Comparison of ENCODE assay signal across 24 mouse cellular contexts in genomic region chr4:149964285-149964684, GRCm38 (mm10). TPM values are rescaled to one million over a fixed set of nuclear protein-coding genes. Genes with fewer than 3 reads are reported as not detected.
DNase-seq lines count a peak whose midpoint lies in the region; ATAC-seq and TF ChIP-seq lines count a peak whose summit lies in the region.
"Had no signal": no experiment of that assay in that cellular context is flagged by ENCODE, and none has a peak within 500 bp of the region (broad histone marks: within the 10 kb centered on the region; RNA-seq: fewer than 3 reads in every experiment).

No protein-coding gene starts in this region.

- ATAC-seq in embryonic facial prominence, embryonic 13.5 days (ENCODE audit: insufficient number of reproducible peaks, insufficient read depth, low FRiP score, low TSS enrichment, low read depth): no peak
- no peak for ATAC-seq in limb, embryonic 14.5 days (ENCODE audit: low FRiP score, low read depth)
- ATAC-seq in forebrain, embryonic 14.5 days: no peak
- ATAC-seq: CD4-positive, CD25-positive, alpha-beta regulatory T cell, adult 4 months; forebrain, embryonic 15.5 days; hindbrain, postnatal 0 days had no signal

- H3K4me2 ChIP-seq in embryonic facial prominence, embryonic 13.5 days: no peak overlapping the region
- H3K4me2 ChIP-seq in limb, embryonic 14.5 days (replicated peaks; ENCODE audit: low read depth, low read length, severe bottlenecking): no peak overlapping the region
- no peak overlapping the region for H3K4me2 ChIP-seq in forebrain, embryonic 14.5 days (ENCODE audit: low read length)
- H3K4me2 ChIP-seq: embryonic facial prominence, embryonic 15.5 days; forebrain, embryonic 15.5 days; heart, embryonic 11.5 days; heart, embryonic 15.5 days had no signal

- no peak overlapping the region for H3K4me3 ChIP-seq in embryonic facial prominence, embryonic 13.5 days
- no peak overlapping the region for H3K4me3 ChIP-seq in limb, embryonic 14.5 days (replicated peaks; ENCODE audit: low read length)
- no peak overlapping the region for H3K4me3 ChIP-seq in forebrain, embryonic 14.5 days (ENCODE audit: low read depth, low read length)
- H3K4me3 ChIP-seq: embryonic facial prominence, embryonic 15.5 days; erythroblast, embryonic 14.5 days; forebrain, embryonic 10.5 days; forebrain, embryonic 15.5 days; heart, embryonic 15.5 days had no signal

- H3K9ac ChIP-seq in embryonic facial prominence, embryonic 13.5 days: no peak overlapping the region
- H3K9ac ChIP-seq in limb, embryonic 14.5 days (ENCODE audit: low read depth, low read length, severe bottlenecking): no peak overlapping the region
- no peak overlapping the region for H3K9ac ChIP-seq in forebrain, embryonic 14.5 days (ENCODE audit: low read length)
- H3K9ac ChIP-seq: embryonic facial prominence, embryonic 15.5 days; forebrain, embryonic 15.5 days; heart, embryonic 15.5 days had no signal

- no peaks in the 10 kb centered on the region for H3K27me3 ChIP-seq in embryonic facial prominence, embryonic 13.5 days
- no peaks in the 10 kb centered on the region for H3K27me3 ChIP-seq in limb, embryonic 14.5 days (ENCODE audit: control insufficient read depth, insufficient read depth, low read length)
- no peaks in the 10 kb centered on the region for H3K27me3 ChIP-seq in forebrain, embryonic 14.5 days (replicated peaks; ENCODE audit: control insufficient read depth, insufficient read depth, low read length)
- H3K27me3 ChIP-seq: embryonic facial prominence, embryonic 15.5 days; forebrain, embryonic 15.5 days; heart, embryonic 15.5 days had no signal

- peak; percentile 50 for DNase-seq in left cerebral cortex, postnatal 4 days
- DNase-seq in left cerebral cortex, adult 11 months (ENCODE audit: low spot score): no peak
- DNase-seq in limb, embryonic 14.5 days (ENCODE audit: low spot score): no peak
- DNase-seq in forebrain, embryonic 14.5 days (ENCODE audit: low spot score): no peak
- DNase-seq in lung, postnatal 25 days (ENCODE audit: low spot score): no peak
- DNase-seq: adrenal gland, postnatal 10 days; cerebellum, adult 11 months; cerebellum, adult 8-10 months; cerebellum, postnatal 14 days; embryo, embryonic 11 days; gastrocnemius, postnatal 36 days; heart, adult 18-20 months; heart, postnatal 14 days had no signal

- no peak for TF ChIP-seq POLR2A in limb, embryonic 14.5 days (IDR thresholded peaks at IDR 0.05; ENCODE audit: borderline replicate concordance, extremely low read depth, insufficient read depth, insufficient read length)

- H3K36me3 ChIP-seq in embryonic facial prominence, embryonic 13.5 days: no peaks in the 10 kb centered on the region
- no peaks in the 10 kb centered on the region for H3K36me3 ChIP-seq in limb, embryonic 14.5 days (ENCODE audit: control insufficient read depth, insufficient read depth, low read length)
- no peaks in the 10 kb centered on the region for H3K36me3 ChIP-seq in forebrain, embryonic 14.5 days (ENCODE audit: control insufficient read depth, insufficient read depth, low read length)
- H3K36me3 ChIP-seq: embryonic facial prominence, embryonic 15.5 days; forebrain, embryonic 10.5 days; forebrain, embryonic 15.5 days; G1E; heart, embryonic 15.5 days had no signal

- WGBS in embryonic facial prominence, embryonic 13.5 days: 50% methylated on average over 8 of the region's 8 CpGs
- 64% methylated on average over 8 of the region's 8 CpGs for WGBS in limb, embryonic 14.5 days
- 82% methylated on average over 8 of the region's 8 CpGs for WGBS in forebrain, embryonic 14.5 days

- H3K4me1 ChIP-seq in embryonic facial prominence, embryonic 13.5 days: peaks cover 39% of the 10 kb centered on the region
- peaks cover 33% of the 10 kb centered on the region for H3K4me1 ChIP-seq in limb, embryonic 14.5 days (ENCODE audit: control insufficient read depth, insufficient read depth, low read length)
- no peaks in the 10 kb centered on the region for H3K4me1 ChIP-seq in forebrain, embryonic 14.5 days (ENCODE audit: control insufficient read depth, insufficient read depth, low read length)

- no peaks in the 10 kb centered on the region for H3K9me3 ChIP-seq in embryonic facial prominence, embryonic 13.5 days
- H3K9me3 ChIP-seq in limb, embryonic 14.5 days (ENCODE audit: control insufficient read depth, low read length): no peaks in the 10 kb centered on the region
- H3K9me3 ChIP-seq in forebrain, embryonic 14.5 days (replicated peaks; ENCODE audit: control insufficient read depth, low read length): no peaks in the 10 kb centered on the region
- H3K9me3 ChIP-seq: embryonic facial prominence, embryonic 15.5 days; forebrain, embryonic 10.5 days; forebrain, embryonic 15.5 days; G1E; heart, embryonic 15.5 days had no signal

- peak overlapping the region; percentile 24; the same call in 1 of the 2 replicates for H3K27ac ChIP-seq in embryonic facial prominence, embryonic 13.5 days
- H3K27ac ChIP-seq in limb, embryonic 14.5 days (replicated peaks; ENCODE audit: low read depth, low read length): peak overlapping the region; percentile 43; the same call in 1 of the 2 replicates
- no peak overlapping the region for H3K27ac ChIP-seq in forebrain, embryonic 14.5 days (ENCODE audit: low read depth, low read length)
- H3K27ac ChIP-seq: forebrain, embryonic 15.5 days; heart, embryonic 15.5 days; hindbrain, postnatal 0 days had no signal

- intact Hi-C loops in left cerebral cortex, postnatal 4 days (cut with DNase I): no loop called here

RNA-seq across cellular contexts. Expression of gene Spsb1, which starts 9.4 kb away (rescaled TPM):
- 10 to 100 TPM; 13.9 to 15.3 TPM for total RNA-seq in left cerebral cortex, postnatal 4 days (2021)
- 12.2 and 13.5 TPM in 2 replicates for polyA plus RNA-seq in embryonic facial prominence, embryonic 13.5 days (2015; fragmentation: Nextera tagmentation; extraction: Ambion mirVana)
- 19.4 and 21.9 TPM in 2 replicates for polyA plus RNA-seq in limb, embryonic 14.5 days (2012; rRNA removed)
- polyA plus RNA-seq in limb, embryonic 14.5 days (2014; fragmentation: Nextera tagmentation; extraction: Ambion mirVana): 18.0 and 18.8 TPM in 2 replicates
- 4.8 and 6.2 TPM in 2 replicates for polyA plus RNA-seq in forebrain, embryonic 14.5 days (2014; fragmentation: Nextera tagmentation; extraction: Ambion mirVana)
- total RNA-seq: common myeloid progenitor, adult 5-6 weeks; G1E had no signal
- polyA plus RNA-seq: erythroblast, embryonic 14.5 days had no signal

RNA-seq across cellular contexts. Expression of gene H6pd, which starts 44.5 kb away (rescaled TPM):
- total RNA-seq in left cerebral cortex, postnatal 4 days (2021): 10 to 100 TPM; 11.7 to 13.8 TPM
- polyA plus RNA-seq in embryonic facial prominence, embryonic 13.5 days (2015; fragmentation: Nextera tagmentation; extraction: Ambion mirVana): 7.0 and 8.0 TPM in 2 replicates
- polyA plus RNA-seq in limb, embryonic 14.5 days (2012; rRNA removed): 22.6 and 30.1 TPM in 2 replicates
- 13.3 and 15.7 TPM in 2 replicates for polyA plus RNA-seq in limb, embryonic 14.5 days (2014; fragmentation: Nextera tagmentation; extraction: Ambion mirVana)
- 1.5 and 1.8 TPM in 2 replicates for polyA plus RNA-seq in forebrain, embryonic 14.5 days (2014; fragmentation: Nextera tagmentation; extraction: Ambion mirVana)
